Mouse (Mus musculus): ENCODE data around the gene Kcnn3. TPM values are rescaled to one million over a fixed set of nuclear protein-coding genes. Genes with fewer than 3 reads are reported as not detected.

Gene Kcnn3
- polyA plus RNA-seq, 1 experiment from 2014 or later: 8.2 TPM

DNA sequence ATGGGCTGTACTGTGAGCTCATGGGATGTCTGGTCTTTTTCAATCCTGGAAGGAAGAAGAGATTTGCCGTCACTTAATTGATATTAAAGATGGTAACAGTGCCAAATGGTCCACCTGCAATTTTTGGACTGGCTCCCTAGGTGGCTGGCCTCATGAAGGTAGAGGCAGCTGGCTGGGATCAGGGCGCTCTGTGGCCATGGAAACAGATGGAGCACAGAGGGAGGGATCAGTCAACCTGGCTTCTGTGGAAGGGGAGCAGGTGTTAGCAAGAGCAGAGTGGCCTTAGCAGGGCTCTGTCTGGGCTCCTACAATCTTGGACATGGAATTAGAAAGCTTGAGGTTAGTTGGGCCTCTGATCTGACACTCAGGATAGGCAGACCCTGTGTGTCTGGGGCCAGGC lies 31.9 kb downstream of the Kcnn3 start:
- Histone ChIP-seq H3K4me1 (replicated peaks; ENCODE audit: control insufficient read depth, insufficient read depth, low read length) (peaks cover 7% of the 10 kb centered on the region; the same call in 1 of the 2 replicates), H3K4me3 (replicated peaks; ENCODE audit: low read length) (no peak overlapping the region), H3K9me3 (ENCODE audit: control insufficient read depth, low read length) (peaks cover 3% of the 10 kb centered on the region; the same call in 1 of the 2 replicates), H3K9ac (replicated peaks; ENCODE audit: low read depth, low read length) (no peak overlapping the region), H3K4me2 (ENCODE audit: low read length) (no peak overlapping the region), H3K27me3 (replicated peaks; ENCODE audit: control insufficient read depth, insufficient read depth, low read length) (no peaks in the 10 kb centered on the region), H3K36me3 (ENCODE audit: control insufficient read depth, insufficient read depth) (no peaks in the 10 kb centered on the region), H3K27ac (ENCODE audit: low read length) (no peak overlapping the region)
- ATAC-seq: peak; percentile 51; the same call in 1 of the 2 replicates
- WGBS: 58% methylated on average over 2 of the region's 2 CpGs

DNA sequence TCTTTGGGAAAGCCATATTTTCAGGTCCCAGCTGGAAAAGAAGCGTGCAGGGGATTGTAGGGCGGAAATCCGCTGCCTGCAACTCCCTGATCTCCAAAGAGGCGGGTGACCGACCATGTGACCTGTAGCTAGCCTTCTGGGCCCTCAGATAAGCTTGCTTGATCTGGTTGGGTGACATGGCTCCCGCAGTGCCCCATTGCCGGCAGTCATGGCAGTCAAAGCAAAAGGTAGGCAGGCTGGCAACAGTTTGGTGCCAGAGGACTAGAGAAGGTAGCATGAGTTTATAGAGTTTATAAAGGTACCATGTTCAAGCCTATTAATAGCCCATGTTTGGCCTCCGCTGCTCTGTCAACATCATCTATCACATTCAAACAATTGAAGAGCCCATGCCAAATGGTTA lies 33.5 kb downstream of the Kcnn3 start:
- no peak for ATAC-seq
- WGBS: 95% methylated on average over 8 of the region's 8 CpGs
- H3K4me2 ChIP-seq (ENCODE audit: low read length): no peak overlapping the region

DNA sequence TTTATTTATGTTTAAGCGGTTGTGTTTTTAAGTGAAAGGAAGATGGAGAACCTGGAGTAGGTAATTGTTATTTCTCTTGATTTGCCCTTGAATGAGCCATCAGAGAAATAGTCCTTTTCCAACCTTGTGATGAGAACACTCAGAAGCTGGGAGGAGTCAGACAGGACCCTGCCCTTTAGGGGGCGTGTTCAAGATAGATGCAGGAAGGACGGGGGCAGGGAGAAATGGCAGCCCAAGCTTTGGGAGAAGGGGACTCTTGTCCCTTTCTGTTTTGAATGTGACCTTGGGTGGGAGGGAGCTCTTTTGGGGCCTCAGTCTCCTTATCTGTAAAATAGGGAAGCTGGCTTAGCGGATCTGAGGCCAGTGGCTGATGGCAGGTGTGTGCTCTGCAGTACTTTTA lies 34.0 kb downstream of the Kcnn3 start:
- Histone ChIP-seq H3K4me1 (replicated peaks; ENCODE audit: control insufficient read depth, insufficient read depth, low read length) (peaks cover 12% of the 10 kb centered on the region), H3K9ac (replicated peaks; ENCODE audit: low read depth, low read length) (no peak overlapping the region), H3K4me3 (replicated peaks; ENCODE audit: low read length) (no peak overlapping the region), H3K36me3 (ENCODE audit: control insufficient read depth, insufficient read depth) (no peaks in the 10 kb centered on the region), H3K4me2 (ENCODE audit: low read length) (no peak overlapping the region), H3K27me3 (replicated peaks; ENCODE audit: control insufficient read depth, insufficient read depth, low read length) (no peaks in the 10 kb centered on the region), H3K9me3 (ENCODE audit: control insufficient read depth, low read length) (peaks cover 3% of the 10 kb centered on the region; the same call in 1 of the 2 replicates), H3K27ac (ENCODE audit: low read length) (no peak overlapping the region)
- 79% methylated on average over 4 of the region's 4 CpGs for WGBS
- ATAC-seq: no peak

More for the DNA sequence above, 33.5 kb downstream of the Kcnn3 start:
- Histone ChIP-seq H3K27me3 (replicated peaks; ENCODE audit: control insufficient read depth, insufficient read depth, low read length) (no peaks in the 10 kb centered on the region), H3K9ac (replicated peaks; ENCODE audit: low read depth, low read length) (no peak overlapping the region), H3K36me3 (ENCODE audit: control insufficient read depth, insufficient read depth) (no peaks in the 10 kb centered on the region), H3K4me3 (replicated peaks; ENCODE audit: low read length) (no peak overlapping the region), H3K9me3 (ENCODE audit: control insufficient read depth, low read length) (peaks cover 3% of the 10 kb centered on the region; the same call in 1 of the 2 replicates), H3K4me1 (replicated peaks; ENCODE audit: control insufficient read depth, insufficient read depth, low read length) (peaks cover 7% of the 10 kb centered on the region), H3K27ac (ENCODE audit: low read length) (no peak overlapping the region)

DNA sequence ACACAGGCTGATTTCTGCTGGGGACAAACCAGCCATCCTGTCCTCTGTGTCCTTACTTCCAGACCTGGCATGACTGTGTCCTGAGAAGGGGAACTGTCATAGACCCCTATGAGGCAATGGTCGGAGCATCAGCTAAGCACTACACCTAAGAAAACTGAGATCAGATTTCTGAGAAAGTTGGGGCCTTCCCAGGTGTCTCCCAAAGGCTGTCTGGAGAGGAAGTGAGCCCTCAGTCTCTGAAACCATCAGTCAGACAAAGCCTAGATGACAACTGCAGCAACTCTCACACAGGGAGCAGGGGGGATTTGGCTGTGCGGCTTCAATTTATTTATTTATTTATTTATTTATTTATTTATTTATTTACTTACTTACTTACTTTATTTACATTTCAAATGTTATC lies 34.6 kb downstream of the Kcnn3 start:
- Histone ChIP-seq H3K27ac (ENCODE audit: low read length) (no peak overlapping the region), H3K36me3 (ENCODE audit: control insufficient read depth, insufficient read depth) (no peaks in the 10 kb centered on the region), H3K4me1 (replicated peaks; ENCODE audit: control insufficient read depth, insufficient read depth, low read length) (peaks cover 19% of the 10 kb centered on the region), H3K9ac (replicated peaks; ENCODE audit: low read depth, low read length) (no peak overlapping the region), H3K27me3 (replicated peaks; ENCODE audit: control insufficient read depth, insufficient read depth, low read length) (no peaks in the 10 kb centered on the region), H3K9me3 (ENCODE audit: control insufficient read depth, low read length) (peaks cover 3% of the 10 kb centered on the region; the same call in 1 of the 2 replicates), H3K4me2 (ENCODE audit: low read length) (no peak overlapping the region), H3K4me3 (replicated peaks; ENCODE audit: low read length) (no peak overlapping the region)
- 98% methylated on average over 2 of the region's 2 CpGs for WGBS
- no peak for ATAC-seq

DNA sequence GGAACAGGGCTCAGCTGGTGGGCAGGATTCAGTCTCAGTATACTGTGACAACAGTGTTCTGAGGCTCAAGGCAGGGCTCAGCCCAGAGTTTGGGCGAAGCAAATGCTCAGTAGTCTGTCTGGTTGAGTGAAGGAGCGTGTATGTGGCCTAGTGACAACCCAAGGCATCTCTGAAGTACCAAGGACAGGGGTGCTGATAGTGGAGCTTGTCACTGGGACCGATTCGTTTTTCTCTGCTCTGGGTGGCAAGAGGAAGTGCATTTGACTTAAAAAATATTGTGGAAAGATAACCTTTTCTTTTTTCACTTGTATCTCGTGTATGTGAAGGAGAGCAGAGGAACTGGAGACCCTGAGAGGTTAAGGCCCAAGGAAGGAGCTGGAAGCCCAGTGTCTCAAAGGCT lies 37.8 kb downstream of the Kcnn3 start:
- Histone ChIP-seq H3K36me3 (ENCODE audit: control insufficient read depth, insufficient read depth) (no peaks in the 10 kb centered on the region), H3K9me3 (ENCODE audit: control insufficient read depth, low read length) (peaks cover 2% of the 10 kb centered on the region; the same call in 1 of the 2 replicates), H3K4me3 (replicated peaks; ENCODE audit: low read length) (no peak overlapping the region), H3K4me2 (ENCODE audit: low read length) (no peak overlapping the region), H3K27me3 (replicated peaks; ENCODE audit: control insufficient read depth, insufficient read depth, low read length) (no peaks in the 10 kb centered on the region), H3K27ac (ENCODE audit: low read length) (no peak overlapping the region), H3K9ac (replicated peaks; ENCODE audit: low read depth, low read length) (no peak overlapping the region), H3K4me1 (replicated peaks; ENCODE audit: control insufficient read depth, insufficient read depth, low read length) (peaks cover 15% of the 10 kb centered on the region)
- no peak for ATAC-seq
- 80% methylated on average over 5 of the region's 5 CpGs for WGBS

DNA sequence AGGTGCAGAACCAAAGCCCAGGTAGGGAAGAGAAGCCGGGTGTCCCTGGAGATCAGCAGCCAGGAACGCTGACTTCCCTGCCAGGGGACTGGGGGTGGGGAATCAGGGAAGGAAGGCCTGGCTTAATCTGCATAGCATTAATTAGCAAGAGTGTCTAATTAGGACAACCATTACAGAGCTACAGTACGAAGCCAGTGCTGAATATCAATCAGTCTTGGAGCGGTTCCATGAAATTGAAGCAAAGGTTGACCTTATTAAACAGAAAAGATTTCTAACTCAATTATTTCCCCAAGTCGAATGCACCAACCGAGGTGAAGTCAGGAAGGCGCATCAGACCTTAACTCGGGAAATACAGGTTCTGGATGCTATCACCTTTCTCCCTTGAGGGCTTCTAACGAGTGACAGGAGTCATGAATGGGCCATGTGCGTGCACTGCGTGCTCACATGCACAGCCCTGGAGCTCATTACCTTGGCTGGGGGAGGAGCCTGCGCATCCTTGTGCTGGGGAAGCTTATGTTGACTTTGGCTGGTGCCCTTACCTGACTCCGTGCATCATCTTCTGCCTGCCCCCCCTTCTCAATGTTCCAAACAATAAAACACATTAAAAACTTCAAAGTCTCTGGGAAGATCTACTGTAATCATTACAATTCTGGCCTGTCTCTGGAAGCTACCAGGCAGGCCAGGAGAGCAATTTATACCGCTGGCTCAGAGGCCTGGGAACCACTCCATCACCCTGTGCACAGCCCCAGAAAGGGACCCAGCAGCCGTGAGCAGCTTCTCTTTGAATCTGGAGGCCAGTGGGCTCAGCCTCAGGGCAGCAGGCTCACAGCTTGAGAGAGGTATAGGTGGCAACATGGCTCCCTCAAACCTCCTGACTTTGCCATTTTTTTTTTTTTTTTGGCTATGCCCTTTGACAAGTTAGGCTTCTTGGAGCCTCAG lies 39.3 kb downstream of the Kcnn3 start:
- 20% methylated on average over 15 of the region's 15 CpGs for WGBS
- Histone ChIP-seq H3K27ac (ENCODE audit: low read length) (peak overlapping the region; percentile 64), H3K4me1 (replicated peaks; ENCODE audit: control insufficient read depth, insufficient read depth, low read length) (peaks cover 15% of the 10 kb centered on the region), H3K9ac (replicated peaks; ENCODE audit: low read depth, low read length) (no peak overlapping the region), H3K36me3 (ENCODE audit: control insufficient read depth, insufficient read depth) (no peaks in the 10 kb centered on the region), H3K9me3 (ENCODE audit: control insufficient read depth, low read length) (no peaks in the 10 kb centered on the region), H3K4me3 (replicated peaks; ENCODE audit: low read length) (no peak overlapping the region), H3K4me2 (ENCODE audit: low read length) (no peak overlapping the region), H3K27me3 (replicated peaks; ENCODE audit: control insufficient read depth, insufficient read depth, low read length) (no peaks in the 10 kb centered on the region)
- ATAC-seq: peak; percentile 95

DNA sequence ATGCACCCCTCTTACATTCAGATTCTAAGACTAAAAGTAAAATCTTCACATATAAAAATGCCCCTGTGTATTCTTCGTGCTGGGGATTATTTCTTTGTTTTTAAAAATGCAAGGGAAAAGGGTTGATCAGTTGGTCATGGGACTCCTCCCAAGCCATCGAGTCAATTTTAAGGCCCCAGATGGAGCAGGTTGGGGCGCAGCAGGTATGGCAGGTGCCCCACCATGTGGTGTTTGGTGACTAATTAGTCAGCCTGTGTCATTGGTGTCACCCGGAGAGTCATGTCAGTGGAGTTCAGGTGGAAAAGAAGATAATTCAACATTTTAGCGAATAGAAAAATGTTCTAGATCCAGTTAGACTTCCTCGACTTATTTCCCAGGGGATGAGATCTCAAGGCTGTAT lies 41.4 kb downstream of the Kcnn3 start:
- H3K36me3 ChIP-seq (ENCODE audit: control insufficient read depth, insufficient read depth): no peaks in the 10 kb centered on the region
- H3K4me1 ChIP-seq (replicated peaks; ENCODE audit: control insufficient read depth, insufficient read depth, low read length): peaks cover 15% of the 10 kb centered on the region
- H3K9me3 ChIP-seq (ENCODE audit: control insufficient read depth, low read length): no peaks in the 10 kb centered on the region
- H3K4me3 ChIP-seq (replicated peaks; ENCODE audit: low read length): no peak overlapping the region
- WGBS: 79% methylated on average over 6 of the region's 6 CpGs
- H3K9ac ChIP-seq (replicated peaks; ENCODE audit: low read depth, low read length): no peak overlapping the region
- no peak overlapping the region for H3K27ac ChIP-seq (ENCODE audit: low read length)
- H3K4me2 ChIP-seq (ENCODE audit: low read length): no peak overlapping the region
- no peaks in the 10 kb centered on the region for H3K27me3 ChIP-seq (replicated peaks; ENCODE audit: control insufficient read depth, insufficient read depth, low read length)
- no peak for ATAC-seq

DNA sequence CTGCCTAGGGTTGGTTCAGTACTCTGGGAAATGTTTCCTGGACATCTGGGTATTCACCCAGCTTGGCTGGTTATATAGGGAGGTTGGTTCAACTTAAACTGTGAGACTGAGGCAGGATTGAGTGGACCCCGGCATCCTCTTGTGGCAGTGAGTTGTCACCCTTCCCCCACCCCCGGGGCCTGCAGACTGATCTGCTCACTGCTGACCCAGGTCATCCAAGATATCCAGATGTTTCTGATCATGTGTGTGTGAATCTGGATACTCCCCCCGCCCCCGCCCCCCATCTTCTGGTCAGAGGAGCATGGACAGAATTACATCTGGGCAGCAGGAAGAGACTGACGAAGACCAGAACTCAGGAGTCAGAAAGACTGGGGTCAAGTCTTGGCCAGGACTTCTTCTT lies 45.4 kb downstream of the Kcnn3 start:
- Histone ChIP-seq H3K36me3 (ENCODE audit: control insufficient read depth, insufficient read depth) (no peaks in the 10 kb centered on the region), H3K4me3 (replicated peaks; ENCODE audit: low read length) (no peak overlapping the region), H3K9ac (replicated peaks; ENCODE audit: low read depth, low read length) (no peak overlapping the region), H3K4me2 (ENCODE audit: low read length) (no peak overlapping the region), H3K27ac (ENCODE audit: low read length) (no peak overlapping the region), H3K4me1 (replicated peaks; ENCODE audit: control insufficient read depth, insufficient read depth, low read length) (peaks cover 10% of the 10 kb centered on the region), H3K27me3 (replicated peaks; ENCODE audit: control insufficient read depth, insufficient read depth, low read length) (no peaks in the 10 kb centered on the region), H3K9me3 (ENCODE audit: control insufficient read depth, low read length) (no peaks in the 10 kb centered on the region)
- WGBS: 90% methylated on average over 5 of the region's 5 CpGs
- no peak for ATAC-seq

DNA sequence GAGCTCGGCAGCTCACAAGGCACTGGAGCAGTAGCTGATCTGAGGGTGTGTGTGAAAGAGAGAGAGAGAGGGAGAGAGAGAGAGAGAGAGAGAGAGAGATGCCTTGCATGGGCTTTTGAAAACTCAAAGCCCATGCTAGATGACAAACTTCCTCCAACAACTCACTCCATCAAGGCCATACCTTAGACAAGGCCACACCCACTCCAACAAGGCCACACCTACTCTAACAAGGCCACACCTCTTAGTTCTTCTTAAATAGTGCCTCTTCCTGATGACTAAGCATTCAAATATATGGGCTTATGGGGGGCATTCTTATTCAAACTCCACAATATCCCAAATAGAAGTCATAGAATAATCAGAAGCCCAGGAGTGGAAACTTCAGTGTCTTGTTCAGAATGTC lies 49.1 kb downstream of the Kcnn3 start:
- no peaks in the 10 kb centered on the region for H3K36me3 ChIP-seq (ENCODE audit: control insufficient read depth, insufficient read depth)
- H3K4me3 ChIP-seq (replicated peaks; ENCODE audit: low read length): no peak overlapping the region
- H3K4me1 ChIP-seq (replicated peaks; ENCODE audit: control insufficient read depth, insufficient read depth, low read length): peaks cover 10% of the 10 kb centered on the region
- H3K27ac ChIP-seq (ENCODE audit: low read length): no peak overlapping the region
- H3K4me2 ChIP-seq (ENCODE audit: low read length): no peak overlapping the region
- ATAC-seq: no peak
- WGBS: 95% methylated on average over 1 of the region's 1 CpGs
- no peaks in the 10 kb centered on the region for H3K9me3 ChIP-seq (ENCODE audit: control insufficient read depth, low read length)
- no peaks in the 10 kb centered on the region for H3K27me3 ChIP-seq (replicated peaks; ENCODE audit: control insufficient read depth, insufficient read depth, low read length)
- no peak overlapping the region for H3K9ac ChIP-seq (replicated peaks; ENCODE audit: low read depth, low read length)
